Mouse (Mus musculus) MEL (cell line): ENCODE measurements at regions not wholly inside any gene's neighbourhood (a gene's known extent, or its start where the extent isn't known, plus 50 kb on each side); places are given as distances from the start of the nearest gene placed in this dataset.

Experiments used
- DNase-seq: peaks from one replicate; pipeline ENCODE4 v3.0.0; 2011; ENCODE audit warnings: low read depth, low spot score
- H3K27ac ChIP-seq: 2 replicates; pipeline ENCODE4 v1.5.1; 2012; ENCODE audit warnings: low read depth, mild to moderate bottlenecking, control low read depth, low read length, moderate library complexity; ENCODE audit not compliant: control insufficient read depth
- H3K27me3 ChIP-seq, 2 experiments: fragments of 150-350 bp in 1 of 2; sonication (generic) in 1 of 2; 2 replicates each; pipeline ENCODE4 v1.6.1; 2012; ENCODE audit warnings: low read length in 2 of 2, mild to moderate bottlenecking in 2 of 2, improper control_type of control experiment in 1 of 2, moderate library complexity in 1 of 2; ENCODE audit not compliant: insufficient read depth in 2 of 2, control insufficient read depth in 1 of 2
- H3K36me3 ChIP-seq, 2 experiments: 2 replicates each; pipeline ENCODE4 v1.6.1; 2012 to 2014; ENCODE audit warnings: low read length in 2 of 2, improper control_type of control experiment in 1 of 2, inconsistent platforms in 1 of 2, mild to moderate bottlenecking in 1 of 2; ENCODE audit not compliant: insufficient read depth in 2 of 2, control insufficient read depth in 1 of 2
- H3K4me1 ChIP-seq, 2 experiments: fragments of 150-350 bp in 1 of 2; sonication (generic) in 1 of 2; 2 replicates each; pipeline ENCODE4 v1.6.1; 2012; ENCODE audit warnings: low read length in 2 of 2, improper control_type of control experiment in 1 of 2, mild to moderate bottlenecking in 1 of 2; ENCODE audit not compliant: insufficient read depth in 2 of 2, control insufficient read depth in 1 of 2
- H3K4me3 ChIP-seq, 2 experiments: fragments of 150-350 bp in 1 of 2; sonication (generic) in 1 of 2; 2 replicates each; pipeline ENCODE4 v1.5.1; 2012; ENCODE audit warnings: low read depth in 2 of 2, low read length in 2 of 2, mild to moderate bottlenecking in 2 of 2, moderate library complexity in 2 of 2, control low read depth in 1 of 2, improper control_type of control experiment in 1 of 2; ENCODE audit not compliant: control insufficient read depth in 1 of 2, insufficient read depth in 1 of 2
- H3K79me2 ChIP-seq: 2 replicates; pipeline ENCODE4 v1.6.1; 2012; ENCODE audit warnings: mild to moderate bottlenecking, low read length, moderate library complexity; ENCODE audit not compliant: control insufficient read depth, poor library complexity, insufficient read depth
- H3K9ac ChIP-seq: 2 replicates; pipeline ENCODE4 v1.6.1; 2012; ENCODE audit warnings: low read depth, mild to moderate bottlenecking, control low read depth, low read length, moderate library complexity; ENCODE audit not compliant: control insufficient read depth, poor library complexity, severe bottlenecking
- H3K9me3 ChIP-seq: fragments of 150-350 bp; sonication (generic); replicated peaks from 2 replicates; pipeline ENCODE4 v1.6.1; 2012; ENCODE audit warnings: mild to moderate bottlenecking, low read length, improper control_type of control experiment, moderate library complexity; ENCODE audit not compliant: insufficient read depth
- BHLHE40 ChIP-seq: IDR thresholded peaks from 2 replicates; pipeline ENCODE4 v1.6.1; 2012; ENCODE audit warnings: low read depth, mild to moderate bottlenecking, inconsistent platforms, low read length, improper control_type of control experiment, borderline replicate concordance
- CHD1 ChIP-seq: IDR thresholded peaks from 2 replicates; pipeline ENCODE4 v1.6.1; 2012; ENCODE audit warnings: low read depth, mild to moderate bottlenecking, inconsistent platforms, low read length, improper control_type of control experiment
- CHD2 ChIP-seq: IDR thresholded peaks from 2 replicates; pipeline ENCODE4 v1.6.1; 2011; ENCODE audit warnings: low read length, improper control_type of control experiment
- E2F4 ChIP-seq: IDR thresholded peaks from 2 replicates; pipeline ENCODE4 v1.6.1; 2011; ENCODE audit warnings: low read depth, low read length, improper control_type of control experiment, borderline replicate concordance
- ELF1 ChIP-seq: IDR thresholded peaks from 2 replicates; pipeline ENCODE4 v1.6.1; 2014; ENCODE audit warnings: low read depth, mild to moderate bottlenecking, inconsistent platforms, low read length, improper control_type of control experiment, moderate library complexity
- EP300 ChIP-seq, 2 experiments: IDR thresholded peaks; 2 replicates each; pipeline ENCODE4 v1.6.1; 2011; ENCODE audit warnings: improper control_type of control experiment in 2 of 2, low read length in 2 of 2, low read depth in 1 of 2, mild to moderate bottlenecking in 1 of 2
- GATA1 ChIP-seq: IDR thresholded peaks from 2 replicates; pipeline ENCODE4 v1.6.1; 2011; ENCODE audit warnings: low read depth, low read length, improper control_type of control experiment
- HCFC1 ChIP-seq: IDR thresholded peaks from 2 replicates; pipeline ENCODE4 v1.6.1; 2012; ENCODE audit warnings: low read depth, mild to moderate bottlenecking, inconsistent platforms, low read length, improper control_type of control experiment, moderate library complexity
- JUND ChIP-seq: IDR thresholded peaks from 2 replicates; pipeline ENCODE4 v1.6.1; 2011; ENCODE audit warnings: low read depth, mild to moderate bottlenecking, improper control_type of control experiment, low read length
- KAT2A ChIP-seq: conservative IDR thresholded peaks from 2 replicates; pipeline ENCODE4 v1.6.1; 2012; ENCODE audit warnings: low read depth, low read length, improper control_type of control experiment, inconsistent platforms
- MAFK ChIP-seq: IDR thresholded peaks from 2 replicates; pipeline ENCODE4 v1.6.1; 2011; ENCODE audit warnings: low read depth, mild to moderate bottlenecking, low read length, improper control_type of control experiment, borderline replicate concordance
- MAX ChIP-seq: IDR thresholded peaks from 2 replicates; pipeline ENCODE4 v1.6.1; 2011; ENCODE audit warnings: low read length, improper control_type of control experiment
- MAZ ChIP-seq: IDR thresholded peaks from 2 replicates; pipeline ENCODE4 v1.6.1; 2012; ENCODE audit warnings: low read depth, mild to moderate bottlenecking, inconsistent platforms, low read length, improper control_type of control experiment
- MEF2A ChIP-seq: IDR thresholded peaks from 2 replicates; pipeline ENCODE4 v1.6.1; 2014; ENCODE audit warnings: low read depth, mild to moderate bottlenecking, inconsistent platforms, low read length, improper control_type of control experiment; ENCODE audit not compliant: poor library complexity, insufficient replicate concordance, severe bottlenecking; ENCODE audit errors: extremely low read depth
- MXI1 ChIP-seq: IDR thresholded peaks from 2 replicates; pipeline ENCODE4 v1.6.1; 2011; ENCODE audit warnings: mild to moderate bottlenecking, low read depth, low read length, improper control_type of control experiment
- MYB ChIP-seq: IDR thresholded peaks from 2 replicates; pipeline ENCODE4 v1.6.1; 2011; ENCODE audit warnings: mild to moderate bottlenecking, low read depth, low read length, improper control_type of control experiment
- MYC ChIP-seq: IDR thresholded peaks from 2 replicates; pipeline ENCODE4 v1.6.1; 2011; ENCODE audit warnings: low read depth, mild to moderate bottlenecking, low read length, improper control_type of control experiment, moderate library complexity
- NELFE ChIP-seq: IDR thresholded peaks from 2 replicates; pipeline ENCODE4 v1.6.1; 2011; ENCODE audit warnings: low read depth, low read length, improper control_type of control experiment
- POLR2AphosphoS2 ChIP-seq: IDR thresholded peaks from 2 replicates; pipeline ENCODE4 v1.6.1; 2011; ENCODE audit warnings: low read length, improper control_type of control experiment
- SIN3A ChIP-seq: IDR thresholded peaks from 2 replicates; pipeline ENCODE4 v1.6.1; 2012; ENCODE audit warnings: low read length, improper control_type of control experiment, inconsistent platforms
- SMC3 ChIP-seq: IDR thresholded peaks from 2 replicates; pipeline ENCODE4 v1.6.1; 2011; ENCODE audit warnings: low read depth, low read length, improper control_type of control experiment
- TBP ChIP-seq: IDR thresholded peaks from 2 replicates; pipeline ENCODE4 v1.8.0; 2011; ENCODE audit warnings: low read depth, low read length, improper control_type of control experiment
- TCF12 ChIP-seq: IDR thresholded peaks from 2 replicates; pipeline ENCODE4 v1.6.1; 2014; ENCODE audit warnings: low read depth, mild to moderate bottlenecking, inconsistent platforms, low read length, improper control_type of control experiment, moderate library complexity
- UBTF ChIP-seq: IDR thresholded peaks from 2 replicates; pipeline ENCODE4 v1.6.1; 2012; ENCODE audit warnings: low read depth, mild to moderate bottlenecking, inconsistent platforms, low read length, improper control_type of control experiment, moderate library complexity, borderline replicate concordance; ENCODE audit not compliant: insufficient read depth
- ZC3H11A ChIP-seq: IDR thresholded peaks from 2 replicates; pipeline ENCODE4 v1.6.1; 2012; ENCODE audit warnings: low read depth, mild to moderate bottlenecking, inconsistent platforms, low read length, improper control_type of control experiment
- ZKSCAN1 ChIP-seq: IDR thresholded peaks from 2 replicates; pipeline ENCODE4 v1.6.1; 2012; ENCODE audit warnings: low read depth, mild to moderate bottlenecking, inconsistent platforms, low read length, improper control_type of control experiment, moderate library complexity
- ZMIZ1 ChIP-seq: IDR thresholded peaks from 2 replicates; pipeline ENCODE4 v1.6.1; 2012; ENCODE audit warnings: low read depth, mild to moderate bottlenecking, inconsistent platforms, low read length, improper control_type of control experiment, moderate library complexity

- no peak overlapping the region for H3K9ac ChIP-seq
- H3K36me3 ChIP-seq = no peaks in the 10 kb centered on the region
- no peaks in the 10 kb centered on the region for H3K4me1 ChIP-seq
- no peak overlapping the region for H3K4me3 ChIP-seq
- H3K79me2 ChIP-seq = no peaks in the 10 kb centered on the region
- no peaks in the 10 kb centered on the region for H3K9me3 ChIP-seq
- DNase-seq = no peak
- H3K27me3 ChIP-seq = no peaks in the 10 kb centered on the region; a peak in 1 of 4 replicates
- no peak for TF ChIP-seq MAFK
- no peak for TF ChIP-seq HCFC1
- TF ChIP-seq KAT2A = no peak
- no peak for TF ChIP-seq CHD1
- TF ChIP-seq TCF12 = no peak
- TF ChIP-seq ZKSCAN1 = no peak
- no peak for TF ChIP-seq JUND
- TF ChIP-seq CHD2 = no peak
- TF ChIP-seq ZC3H11A = no peak
- no peak for TF ChIP-seq ZMIZ1
- no peak for TF ChIP-seq E2F4
- no peak for TF ChIP-seq MXI1
- TF ChIP-seq POLR2AphosphoS2 = no peak
- no peak for TF ChIP-seq ELF1
- no peak overlapping the region for H3K27ac ChIP-seq
Observed at GRCm38 (mm10) chr2:166343551-166344340, 188.3 kb upstream of the Sulf2 start.

GRCm38 (mm10) chr2:166342407-166342806 is 186.9 kb upstream of the Sulf2 start:
- Histone ChIP-seq H3K27me3 (no peaks in the 10 kb centered on the region; a peak in 1 of 4 replicates), H3K9me3 (no peaks in the 10 kb centered on the region), H3K36me3 (no peaks in the 10 kb centered on the region), H3K79me2 (no peaks in the 10 kb centered on the region), H3K4me1 (no peaks in the 10 kb centered on the region), H3K9ac (no peak overlapping the region), H3K4me3 (no peak overlapping the region), H3K27ac (no peak overlapping the region)
- TF ChIP-seq MAX (no peak), MYB (no peak), CHD2 (no peak), TCF12 (no peak), GATA1 (no peak), MXI1 (no peak), NELFE (no peak), MEF2A (no peak), BHLHE40 (no peak), UBTF (no peak), SMC3 (no peak), MYC (no peak), E2F4 (no peak), SIN3A (no peak), POLR2AphosphoS2 (no peak), ZC3H11A (no peak), JUND (no peak), TBP (no peak), EP300 (IDR thresholded peaks at IDR 0.05; ENCODE audit: low read depth in 1 of 2, low read length in 2 of 2) (no peak), MAZ (no peak)
- DNase-seq = no peak
